Mouse (Mus musculus): ENCODE measurements around the gene Rnf145.

Gene Rnf145

GRCm38 (mm10) chr11:44510371-44510770, 8.4 kb upstream of the Rnf145 start:
- no peak for DNase-seq

GRCm38 (mm10) chr11:44512044-44513025, 6.4 kb upstream of the Rnf145 start:
- no peak for DNase-seq

GRCm38 (mm10) chr11:44513026-44513422, 5.7 kb upstream of the Rnf145 start:
- no peak for DNase-seq

GRCm38 (mm10) chr11:44514666-44515065, 4.1 kb upstream of the Rnf145 start:
- DNase-seq = no peak

GRCm38 (mm10) chr11:44516362-44516761, 2.4 kb upstream of the Rnf145 start:
- no peak for DNase-seq

GRCm38 (mm10) chr11:44517561-44518280, 1.0 kb upstream of the Rnf145 start:
- no peak for DNase-seq

GRCm38 (mm10) chr11:44519096-44519949, 559 bp downstream of the Rnf145 start:
- DNase-seq = peak in 1 of 2 experiments; percentile 62

- DNase-seq = peak; percentile 88 to 93
These were observed 1.4 kb downstream of the Rnf145 start for GRCm38 (mm10) chr11:44519950-44520761.

- no peak for DNase-seq
These were observed 3.8 kb downstream of the Rnf145 start for GRCm38 (mm10) chr11:44522594-44522993.

- DNase-seq = no peak
These were observed 7.0 kb downstream of the Rnf145 start for GRCm38 (mm10) chr11:44525765-44526164.

GRCm38 (mm10) chr11:44526654-44527263, 8.0 kb downstream of the Rnf145 start:
- DNase-seq = no peak

GRCm38 (mm10) chr11:44528560-44529199, 9.9 kb downstream of the Rnf145 start:
- no peak for DNase-seq

GRCm38 (mm10) chr11:44529200-44529599, 10.4 kb downstream of the Rnf145 start:
- DNase-seq = peak; percentile 46 to 60

- DNase-seq = no peak
These were observed 11.0 kb downstream of the Rnf145 start for GRCm38 (mm10) chr11:44529716-44530115.

- no peak for DNase-seq
These were observed 11.6 kb downstream of the Rnf145 start for GRCm38 (mm10) chr11:44530382-44530781.

- no peak for DNase-seq
These were observed 12.1 kb downstream of the Rnf145 start for GRCm38 (mm10) chr11:44530867-44531266.

- no peak for DNase-seq
These were observed 12.9 kb downstream of the Rnf145 start for GRCm38 (mm10) chr11:44531617-44532016.

GRCm38 (mm10) chr11:44532846-44533781, 14.3 kb downstream of the Rnf145 start:
- no peak for DNase-seq

GRCm38 (mm10) chr11:44534999-44535750, 16.4 kb downstream of the Rnf145 start:
- DNase-seq = no peak
